Mouse (Mus musculus) hindbrain, embryonic 15.5 days (tissue): ENCODE measurements around the gene Srgap3. TPM values are rescaled to one million over a fixed set of nuclear protein-coding genes. Genes with fewer than 3 reads are reported as not detected.

Experiments used
- polyA plus RNA-seq: library from polyadenylated mRNA; unstranded; fragments of >200 nt; fragmentation: Nextera tagmentation; extraction: Ambion mirVana; gene quantifications from 2 replicates; pipeline ENCODE4 v1.2.1, GENCODE M21; 2015

Gene Srgap3
- polyA plus RNA-seq, 1 experiment from 2014 or later, result 30.5 TPM

Other genes with a start within 250 kb of the Srgap3 start
- 50.1 and 50.8 TPM in 2 replicates for gene Thumpd3, start 99.0 kb upstream of the Srgap3 start, polyA plus RNA-seq
- 47.5 and 49.5 TPM in 2 replicates for gene Setd5, start 130.1 kb upstream of the Srgap3 start, polyA plus RNA-seq
- gene Lhfpl4, start 248.1 kb upstream of the Srgap3 start, polyA plus RNA-seq, result 61.5 and 66.2 TPM in 2 replicates